Mouse (Mus musculus) cerebellum, adult 11-12 months (tissue): ENCODE results near the gene Klhl35.

Experiments
- DNase-seq: peaks from one replicate; pipeline ENCODE4 v3.0.0; 2022

The Klhl35 gene

DNA sequence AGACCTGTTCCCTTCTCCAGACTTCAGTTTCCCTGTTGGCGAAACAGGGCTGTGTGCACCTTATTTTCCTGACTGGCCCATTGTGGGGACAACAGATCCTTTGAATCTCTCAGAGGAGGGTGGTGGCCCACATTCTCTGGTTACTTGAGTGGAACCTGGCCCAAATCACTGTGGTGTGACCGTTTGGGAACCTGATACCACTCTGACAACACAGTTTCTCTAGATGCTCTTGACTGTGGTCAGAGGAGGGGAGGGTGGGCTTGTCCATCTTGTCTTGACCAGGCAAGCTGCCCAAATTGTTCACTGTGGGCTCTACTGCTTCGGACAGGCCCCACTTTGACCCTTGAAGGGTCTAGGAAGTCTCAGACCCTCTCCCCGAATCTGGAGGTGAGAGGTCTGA lies 11.8 kb upstream of the Klhl35 start:
- DNase-seq, result no peak

DNA sequence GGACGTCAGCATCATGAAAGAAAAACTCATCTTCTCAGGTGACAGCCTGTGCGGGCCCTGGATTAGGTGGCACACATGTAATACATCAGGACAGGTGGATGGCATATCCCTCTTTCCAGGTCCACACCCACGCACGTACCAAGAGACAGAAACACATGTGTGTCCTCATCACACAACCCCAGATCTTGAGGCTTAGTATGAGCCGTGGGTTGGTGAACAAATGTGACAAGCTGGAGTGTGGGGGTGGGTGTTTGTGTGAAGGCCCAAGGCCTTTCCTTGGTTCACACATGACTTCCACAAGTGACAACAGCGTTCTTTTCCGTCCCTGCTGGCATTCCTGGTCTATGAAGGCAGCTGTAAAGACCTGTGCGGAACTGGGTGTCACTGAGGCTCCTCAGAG lies 7.0 kb upstream of the Klhl35 start:
- DNase-seq, result no peak

DNA sequence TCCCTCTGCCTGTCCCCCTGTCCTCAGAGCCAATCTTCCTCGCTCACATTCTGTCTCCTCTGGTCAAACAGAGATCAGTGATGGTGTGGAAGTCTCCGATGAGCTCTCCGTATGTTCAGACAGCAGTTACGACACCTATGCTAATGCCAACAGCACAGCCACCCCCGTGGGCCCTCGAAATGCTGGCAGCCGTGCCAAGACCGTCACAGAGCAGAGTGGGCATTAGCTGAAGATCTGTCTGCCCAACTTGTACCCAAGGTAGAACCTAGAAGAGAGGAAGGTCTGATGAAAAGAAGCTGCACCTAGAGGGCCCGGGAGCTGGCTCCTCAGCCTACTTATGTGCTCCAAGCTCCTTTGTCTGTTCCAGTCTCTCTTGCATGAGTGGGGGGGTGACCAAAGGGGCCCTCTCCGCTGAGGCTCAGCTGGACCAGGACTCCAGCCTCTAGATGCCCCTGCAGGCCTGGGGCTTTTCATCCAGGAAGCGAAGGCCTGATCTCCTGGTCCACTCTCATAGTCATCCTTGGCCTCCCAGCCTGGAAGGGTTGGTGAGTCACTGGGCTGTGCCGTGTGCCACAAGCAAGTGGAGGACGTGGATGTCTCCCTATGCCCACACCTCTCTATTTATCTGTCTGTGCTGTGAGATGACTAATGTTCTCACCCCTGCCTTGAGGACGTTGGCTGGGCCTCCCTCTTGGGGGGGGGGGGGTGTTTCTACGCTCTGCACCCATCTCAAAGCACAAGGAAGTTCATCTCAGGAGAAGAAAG lies 5.7 kb upstream of the Klhl35 start:
- no peak for DNase-seq

DNA sequence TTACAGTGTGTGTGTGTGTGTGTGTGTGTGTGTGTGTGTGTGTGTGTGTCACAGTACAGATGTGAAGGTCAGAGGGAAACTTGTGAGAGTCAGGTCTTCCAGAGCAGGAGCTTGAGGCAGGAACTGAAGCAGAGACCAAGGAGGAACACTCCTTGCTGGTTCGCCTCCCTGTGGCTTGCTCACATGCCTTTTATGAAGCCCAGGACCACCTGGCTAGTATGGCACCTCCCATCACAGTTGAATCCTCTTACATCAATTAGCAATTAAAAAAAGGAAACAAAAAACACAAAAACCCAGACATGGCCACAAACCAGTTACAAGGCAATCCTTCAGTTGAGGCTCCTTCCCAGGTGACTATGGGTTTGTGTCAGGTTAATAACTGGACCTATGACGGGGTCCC lies 2.7 kb upstream of the Klhl35 start:
- DNase-seq, result no peak

DNA sequence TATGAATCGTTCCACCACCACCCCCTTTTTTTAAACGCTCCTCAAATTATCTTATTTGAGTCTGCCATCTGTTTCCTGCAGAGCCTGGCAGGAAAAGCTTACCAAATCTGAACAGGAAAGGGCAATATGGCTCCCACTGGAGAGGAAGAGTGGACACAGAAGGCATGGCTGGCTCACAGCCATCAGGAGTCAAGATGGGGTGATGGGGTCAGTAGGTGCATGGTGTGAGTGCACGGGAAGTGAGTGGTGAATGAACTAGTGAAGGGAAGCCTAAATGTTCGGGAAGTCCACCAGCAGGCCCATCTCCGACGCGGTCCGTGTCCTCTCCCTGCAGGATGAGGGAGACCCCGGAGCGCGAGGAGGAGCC lies 2.1 kb downstream of the Klhl35 start:
- DNase-seq, result peak; percentile 84

GRCm38 (mm10) chr7:99468283-99469132 lies 2.7 kb downstream of the Klhl35 start:
- DNase-seq, result peak; percentile 54

GRCm38 (mm10) chr7:99469680-99470405 lies 4.0 kb downstream of the Klhl35 start:
- DNase-seq, result no peak

DNA sequence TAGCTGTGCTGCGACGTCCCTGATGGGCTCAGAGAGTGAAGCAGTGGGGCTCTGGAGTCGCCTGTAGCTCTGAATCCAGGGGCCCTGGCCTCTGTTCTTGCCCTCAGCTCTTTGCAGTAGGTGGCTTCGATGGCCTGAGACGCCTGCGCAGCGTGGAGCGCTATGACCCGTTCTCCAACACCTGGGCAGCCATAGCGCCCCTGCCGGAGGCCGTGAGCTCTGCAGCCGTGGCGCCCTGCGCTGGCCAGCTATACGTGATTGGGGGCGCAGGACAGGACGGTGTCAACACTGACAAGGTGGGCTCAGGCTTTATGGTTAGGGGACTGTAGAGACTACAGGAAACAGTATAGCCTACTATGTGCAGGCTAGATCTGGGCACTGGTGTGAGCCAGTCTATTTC lies 5.8 kb downstream of the Klhl35 start:
- no peak for DNase-seq

DNA sequence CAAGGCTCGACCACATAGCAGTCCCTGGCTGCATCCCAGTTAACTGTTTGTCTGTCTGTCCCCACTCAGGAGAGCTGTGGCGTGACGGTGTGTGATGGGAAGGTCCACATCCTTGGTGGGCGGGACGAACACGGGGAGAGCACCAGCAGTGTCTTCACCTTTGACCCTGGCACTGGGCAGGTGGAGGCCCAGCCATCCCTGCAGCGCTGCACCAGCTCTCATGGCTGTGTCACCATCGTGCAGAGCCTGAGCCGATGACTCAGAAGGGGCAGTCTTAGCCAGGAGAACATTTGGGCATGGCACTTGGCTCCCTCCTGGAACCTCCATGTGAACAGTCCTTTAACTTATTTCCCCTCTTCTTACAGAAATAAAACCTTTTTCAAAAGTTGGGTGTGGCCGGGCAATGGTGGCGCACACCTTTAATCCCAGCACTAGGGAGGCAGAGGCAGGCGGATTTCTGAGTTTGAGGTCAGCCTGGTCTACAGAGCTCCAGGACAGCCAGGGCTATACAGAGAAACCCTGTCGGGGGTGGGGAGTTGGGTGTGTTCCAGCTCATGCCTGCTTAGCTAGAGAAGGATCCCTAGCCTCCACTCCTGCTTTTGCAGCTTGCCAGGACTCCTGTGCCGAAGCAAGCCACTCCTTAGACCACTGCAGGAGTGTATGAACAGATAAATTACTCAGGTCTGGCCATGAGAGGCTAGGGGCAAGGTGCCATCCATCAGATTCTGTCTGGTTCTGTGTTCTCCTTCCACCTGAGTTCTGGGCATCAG lies 8.0 kb downstream of the Klhl35 start:
- DNase-seq, result peak; percentile 51

GRCm38 (mm10) chr7:99474836-99475561 lies 9.2 kb downstream of the Klhl35 start:
- no peak for DNase-seq

DNA sequence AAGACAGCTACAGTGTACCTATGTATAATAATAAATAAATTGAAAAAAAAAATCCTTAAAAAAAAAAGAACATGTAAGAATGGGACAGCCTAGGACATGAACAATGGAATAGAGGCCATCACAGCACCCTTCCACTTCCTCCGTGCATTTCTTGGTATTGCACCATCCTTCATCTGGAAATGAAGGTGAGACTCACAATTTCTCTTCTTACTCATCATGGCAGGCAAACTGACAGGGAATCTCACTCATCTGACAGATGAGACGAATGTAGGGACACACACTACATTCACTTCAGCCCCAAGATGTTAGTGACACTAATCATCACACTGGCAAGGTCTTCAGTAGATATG lies 9.7 kb downstream of the Klhl35 start:
- DNase-seq, result no peak

GRCm38 (mm10) chr7:99476558-99477114 lies 10.8 kb downstream of the Klhl35 start:
- no peak for DNase-seq

GRCm38 (mm10) chr7:99477235-99477634 lies 11.4 kb downstream of the Klhl35 start:
- DNase-seq, result no peak

DNA sequence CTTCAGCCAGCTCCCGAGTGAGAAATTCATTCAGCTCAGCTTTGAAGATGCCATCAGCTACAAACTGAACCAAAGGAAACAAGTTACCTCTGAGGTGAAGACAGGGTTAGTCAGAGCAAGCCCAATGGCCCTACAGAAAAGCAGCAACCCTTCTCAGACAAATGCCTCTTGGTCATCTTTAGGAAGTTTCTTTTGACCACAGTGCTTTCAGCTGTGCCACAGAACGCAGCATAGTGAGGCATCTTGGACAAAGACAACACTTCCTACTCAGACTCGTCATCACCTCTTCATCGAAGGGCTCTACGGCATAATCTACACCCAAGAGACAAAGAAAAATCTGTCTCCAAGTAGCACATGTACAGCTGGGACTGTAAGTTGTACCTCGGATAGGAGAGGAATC lies 16.8 kb downstream of the Klhl35 start:
- no peak for DNase-seq

- DNase-seq, result peak; percentile 95
Observed at GRCm38 (mm10) chr7:99483271-99483923, 17.6 kb downstream of the Klhl35 start, which contains the start of gene Rps3. Gene Rps3, minus strand, starts transcription at chr7:99483738.

DNA sequence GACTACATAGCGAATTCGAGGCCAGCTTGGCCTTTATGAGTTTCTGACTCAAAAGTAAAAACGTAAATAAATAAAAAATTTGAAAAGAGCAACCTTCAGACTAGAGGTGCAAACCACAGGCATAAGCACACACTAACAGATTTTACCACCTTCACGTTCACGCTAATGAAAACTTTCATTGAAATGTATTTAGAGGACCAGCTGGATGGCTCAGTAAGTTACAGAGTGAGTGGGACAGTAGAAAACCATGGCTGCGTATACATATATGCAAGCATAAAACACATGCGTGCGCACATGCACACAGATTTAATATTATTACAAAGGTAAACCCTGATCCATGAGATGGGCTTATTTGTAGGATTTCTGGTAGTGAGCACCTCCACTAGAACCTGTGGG lies 18.1 kb downstream of the Klhl35 start:
- no peak for DNase-seq

- no peak for DNase-seq
Observed at GRCm38 (mm10) chr7:99484679-99485078, 18.9 kb downstream of the Klhl35 start.

DNA sequence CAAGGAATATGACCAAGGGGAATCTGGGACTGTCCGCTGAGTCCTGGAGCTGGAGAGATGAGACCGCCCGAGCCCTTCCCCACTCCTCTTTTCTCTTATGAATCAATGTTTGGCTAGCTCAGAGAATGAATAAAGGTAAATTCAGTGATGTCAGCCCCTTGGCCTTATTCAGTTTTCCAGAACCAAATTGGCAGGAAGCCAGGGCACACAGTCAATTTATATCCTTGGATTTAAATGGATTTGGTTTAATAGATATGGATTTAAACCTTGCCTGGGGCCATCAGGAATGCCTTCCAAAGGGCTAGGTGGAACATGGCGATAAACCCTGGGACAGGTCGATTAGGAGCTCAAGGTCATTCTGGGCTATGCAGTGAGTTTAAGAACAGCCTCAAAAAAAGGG lies 23.9 kb downstream of the Klhl35 start:
- DNase-seq, result no peak

DNA sequence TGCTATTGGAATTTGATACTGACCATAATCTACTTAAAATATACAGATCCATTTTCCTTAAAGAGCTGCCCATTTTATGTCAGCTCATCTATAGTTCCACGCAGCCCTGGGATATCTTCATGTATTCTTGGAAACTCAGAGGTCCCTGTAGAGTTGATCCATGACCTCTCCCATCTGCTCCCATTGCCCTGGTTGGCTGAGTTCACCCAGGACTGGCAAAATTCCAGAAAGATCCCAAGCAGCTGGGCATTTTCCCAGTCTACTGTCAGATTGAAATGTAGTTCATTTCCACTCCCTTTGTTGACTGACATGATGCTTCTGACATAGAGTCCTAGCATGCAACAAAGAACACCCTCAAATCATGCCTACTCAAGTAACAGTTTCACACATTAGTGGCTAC lies 33.3 kb downstream of the Klhl35 start:
- DNase-seq, result no peak

DNA sequence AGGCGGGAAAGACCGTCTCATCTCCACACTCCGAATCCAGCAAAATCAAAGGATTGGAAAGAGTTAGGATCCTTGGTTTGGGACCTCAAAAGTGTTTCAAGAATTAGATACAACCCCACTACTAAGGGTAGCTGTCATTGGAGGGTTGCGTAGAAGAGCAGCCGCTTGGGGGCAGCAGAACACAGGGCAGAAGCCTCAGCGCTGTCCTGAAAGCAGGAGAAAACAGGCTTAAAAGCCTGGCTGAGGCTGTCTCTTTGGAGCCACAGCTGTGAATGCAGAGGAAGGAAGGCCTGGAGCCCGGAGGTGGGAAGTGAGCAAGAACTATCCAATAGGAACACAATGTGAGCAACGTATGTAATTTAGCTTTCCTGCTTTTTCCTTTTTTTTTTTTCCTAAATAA lies 34.4 kb downstream of the Klhl35 start:
- DNase-seq, result peak; percentile 59

- DNase-seq, result no peak
Observed at GRCm38 (mm10) chr7:99500655-99501054, 34.9 kb downstream of the Klhl35 start.
